Comparison of ENCODE assay signal across 9 mouse cellular contexts in genomic region chr2:32711301-32712056, GRCm38 (mm10). TPM values are rescaled to one million over a fixed set of nuclear protein-coding genes. Genes with fewer than 3 reads are reported as not detected.
DNase-seq lines count a peak whose midpoint lies in the region; ATAC-seq and TF ChIP-seq lines count a peak whose summit lies in the region.
"Had no signal": no experiment of that assay in that cellular context is flagged by ENCODE, and none has a peak within 500 bp of the region (broad histone marks: within the 10 kb centered on the region; RNA-seq: fewer than 3 reads in every experiment).

No protein-coding gene starts in this region.

- H3K27ac ChIP-seq in heart, embryonic 10.5 days: peak overlapping the region; percentile 98
- H3K27ac ChIP-seq in forebrain, embryonic 16.5 days (ENCODE audit: low read length): no peak overlapping the region
- peak overlapping the region; percentile 81; the same call in 1 of the 2 replicates for H3K27ac ChIP-seq in liver, embryonic 16.5 days (ENCODE audit: low read length)

- H3K9ac ChIP-seq in forebrain, embryonic 16.5 days (replicated peaks; ENCODE audit: low read depth, low read length): peak overlapping the region; percentile 95
- H3K9ac ChIP-seq in liver, embryonic 16.5 days (ENCODE audit: low read depth, low read length): peak overlapping the region; percentile 82

- TF ChIP-seq CTCF in E14TG2a.4 (conservative IDR thresholded peaks at IDR 0.05; ENCODE audit: low read length): no peak

- no peaks in the 10 kb centered on the region for H3K27me3 ChIP-seq in heart, embryonic 10.5 days (ENCODE audit: insufficient read depth, poor library complexity, severe bottlenecking)
- H3K27me3 ChIP-seq in E14TG2a.4 (ENCODE audit: insufficient read depth, low read length): no peaks in the 10 kb centered on the region
- H3K27me3 ChIP-seq in forebrain, embryonic 16.5 days (replicated peaks; ENCODE audit: control insufficient read depth, insufficient read depth, low read length): no peaks in the 10 kb centered on the region
- H3K27me3 ChIP-seq in liver, embryonic 16.5 days (ENCODE audit: control insufficient read depth, insufficient read depth, low read depth, low read length): no peaks in the 10 kb centered on the region

- H3K4me1 ChIP-seq in heart, embryonic 10.5 days: peaks cover 35% of the 10 kb centered on the region
- H3K4me1 ChIP-seq in E14TG2a.4 (replicated peaks; ENCODE audit: low read depth, low read length): peaks cover 76% of the 10 kb centered on the region
- peaks cover 17% of the 10 kb centered on the region for H3K4me1 ChIP-seq in forebrain, embryonic 16.5 days (replicated peaks; ENCODE audit: control insufficient read depth, insufficient read depth, low read length)
- peaks cover 28% of the 10 kb centered on the region for H3K4me1 ChIP-seq in liver, embryonic 16.5 days (ENCODE audit: control insufficient read depth, low read depth, low read length)

- intact Hi-C loops in heart, postnatal 36 days (cut with DNase I): loop anchor here (2.0 to 5.0 kb wide), 2 partner anchors 17 to 141 kb away; no protein-coding TSS in a partner anchor
- intact Hi-C loops in left cerebral cortex, postnatal 4 days (cut with DNase I): loop anchor here (2.0 to 5.0 kb wide), 2 partner anchors 45 to 136 kb away; partner anchors contain the start of genes Stxbp1 and Tor2a

- H3K9me3 ChIP-seq in heart, embryonic 10.5 days: no peaks in the 10 kb centered on the region
- H3K9me3 ChIP-seq in E14TG2a.4 (ENCODE audit: low read length): no peaks in the 10 kb centered on the region
- H3K9me3 ChIP-seq in forebrain, embryonic 16.5 days (ENCODE audit: control insufficient read depth, low read length): no peaks in the 10 kb centered on the region
- no peaks in the 10 kb centered on the region for H3K9me3 ChIP-seq in liver, embryonic 16.5 days (replicated peaks; ENCODE audit: control insufficient read depth, low read length)

- 28% methylated on average over 9 of the region's 9 CpGs for WGBS in heart, embryonic 10.5 days
- 30% methylated on average over 9 of the region's 9 CpGs for WGBS in forebrain, embryonic 16.5 days
- WGBS in liver, embryonic 16.5 days (ENCODE audit: insufficient replicate concordance): 18% methylated on average over 9 of the region's 9 CpGs

- H3K4me3 ChIP-seq in heart, embryonic 10.5 days: peak overlapping the region; percentile 97
- H3K4me3 ChIP-seq in E14TG2a.4 (replicated peaks; ENCODE audit: low read length): peak overlapping the region; percentile 97
- peak overlapping the region; percentile 98 for H3K4me3 ChIP-seq in forebrain, embryonic 16.5 days (replicated peaks; ENCODE audit: low read length)
- H3K4me3 ChIP-seq in liver, embryonic 16.5 days (ENCODE audit: low read depth, low read length): peak overlapping the region; percentile 84

- peaks cover 48% of the 10 kb centered on the region for H3K36me3 ChIP-seq in heart, embryonic 10.5 days
- peaks cover 54% of the 10 kb centered on the region for H3K36me3 ChIP-seq in E14TG2a.4 (ENCODE audit: insufficient read depth, low read length)
- H3K36me3 ChIP-seq in forebrain, embryonic 16.5 days (ENCODE audit: control insufficient read depth, insufficient read depth): peaks cover 14% of the 10 kb centered on the region
- H3K36me3 ChIP-seq in liver, embryonic 16.5 days (ENCODE audit: control insufficient read depth, insufficient read depth): peaks cover 25% of the 10 kb centered on the region

- no peak for DNase-seq in heart, embryonic 10.5 days (ENCODE audit: low spot score)
- no peak for DNase-seq in heart, postnatal 36 days
- no peak for DNase-seq in right cerebral cortex, postnatal 25 days
- DNase-seq in left cerebral cortex, postnatal 4 days: no peak
- no peak for DNase-seq in layer of hippocampus, adult 9-10 months (ENCODE audit: low spot score)

- no peak for ATAC-seq in forebrain, embryonic 16.5 days
- ATAC-seq in liver, embryonic 16.5 days (ENCODE audit: low read depth): no peak
- ATAC-seq: CD4-positive, CD25-positive, alpha-beta regulatory T cell, adult 4 months had no signal

- peak overlapping the region; percentile 97 for H3K4me2 ChIP-seq in forebrain, embryonic 16.5 days (ENCODE audit: low read length)
- H3K4me2 ChIP-seq in liver, embryonic 16.5 days (ENCODE audit: low read depth, low read length): peak overlapping the region; percentile 84

RNA-seq across cellular contexts. Expression of gene Cdk9, which starts 1.4 kb away (rescaled TPM):
- 89.1 and 115 TPM in 2 replicates for polyA plus RNA-seq in heart, embryonic 10.5 days (2016; fragmentation: Nextera tagmentation; extraction: Ambion mirVana)
- 10 to 100 TPM; 24.6 to 26.6 TPM for total RNA-seq in heart, postnatal 36 days (2021)
- 82.2 and 85.0 TPM in 2 replicates for polyA plus RNA-seq in forebrain, embryonic 16.5 days (2015; fragmentation: Nextera tagmentation; extraction: Ambion mirVana)
- 40.2 and 43.8 TPM in 2 replicates for polyA plus RNA-seq in liver, embryonic 16.5 days (2015; fragmentation: Nextera tagmentation; extraction: Ambion mirVana)
- total RNA-seq in left cerebral cortex, postnatal 4 days (2021): 10 to 100 TPM; 87.8 to 88.0 TPM

RNA-seq across cellular contexts. Expression of gene Fpgs, which starts 7.5 kb away (rescaled TPM):
- 24.7 and 34.8 TPM in 2 replicates for polyA plus RNA-seq in heart, embryonic 10.5 days (2016; fragmentation: Nextera tagmentation; extraction: Ambion mirVana)
- total RNA-seq in heart, postnatal 36 days (2021): 1 to 10 TPM; 5.0 to 6.6 TPM
- 21.5 and 23.7 TPM in 2 replicates for polyA plus RNA-seq in forebrain, embryonic 16.5 days (2015; fragmentation: Nextera tagmentation; extraction: Ambion mirVana)
- 49.7 and 56.2 TPM in 2 replicates for polyA plus RNA-seq in liver, embryonic 16.5 days (2015; fragmentation: Nextera tagmentation; extraction: Ambion mirVana)
- total RNA-seq in left cerebral cortex, postnatal 4 days (2021): 10 to 100 TPM; 26.3 to 30.0 TPM

RNA-seq across cellular contexts. Expression of gene Sh2d3c, which starts 9.4 kb away (rescaled TPM):
- polyA plus RNA-seq in heart, embryonic 10.5 days (2016; fragmentation: Nextera tagmentation; extraction: Ambion mirVana): 34.8 and 35.4 TPM in 2 replicates
- total RNA-seq in heart, postnatal 36 days (2021): 10 to 100 TPM; 26.8 to 28.1 TPM
- 41.9 and 43.0 TPM in 2 replicates for polyA plus RNA-seq in forebrain, embryonic 16.5 days (2015; fragmentation: Nextera tagmentation; extraction: Ambion mirVana)
- polyA plus RNA-seq in liver, embryonic 16.5 days (2015; fragmentation: Nextera tagmentation; extraction: Ambion mirVana): 7.1 and 8.6 TPM in 2 replicates
- total RNA-seq in left cerebral cortex, postnatal 4 days (2021): 10 to 100 TPM; 33.1 to 37.2 TPM

RNA-seq across cellular contexts. Expression of gene 6330409D20Rik, which starts 29.3 kb away (rescaled TPM):
- polyA plus RNA-seq in heart, embryonic 10.5 days (2016; fragmentation: Nextera tagmentation; extraction: Ambion mirVana): 0.28 TPM in 1 of 2 replicates, not detected in the other
- not detected for total RNA-seq in heart, postnatal 36 days (2021)
- 2.8 and 3.5 TPM in 2 replicates for polyA plus RNA-seq in forebrain, embryonic 16.5 days (2015; fragmentation: Nextera tagmentation; extraction: Ambion mirVana)
- polyA plus RNA-seq in liver, embryonic 16.5 days (2015; fragmentation: Nextera tagmentation; extraction: Ambion mirVana): not detected in 2 replicates
- total RNA-seq in left cerebral cortex, postnatal 4 days (2021): 1 to 10 TPM; 3.0 to 3.2 TPM

RNA-seq across cellular contexts. Expression of gene Tor2a, which starts 45.6 kb away (rescaled TPM):
- polyA plus RNA-seq in heart, embryonic 10.5 days (2016; fragmentation: Nextera tagmentation; extraction: Ambion mirVana): 46.2 and 57.2 TPM in 2 replicates
- 1 to 10 TPM; 6.8 to 9.6 TPM for total RNA-seq in heart, postnatal 36 days (2021)
- 62.1 and 65.4 TPM in 2 replicates for polyA plus RNA-seq in forebrain, embryonic 16.5 days (2015; fragmentation: Nextera tagmentation; extraction: Ambion mirVana)
- polyA plus RNA-seq in liver, embryonic 16.5 days (2015; fragmentation: Nextera tagmentation; extraction: Ambion mirVana): 25.7 and 26.1 TPM in 2 replicates
- 10 to 100 TPM; 29.3 to 30.5 TPM for total RNA-seq in left cerebral cortex, postnatal 4 days (2021)
